Mouse (Mus musculus): ENCODE data around the gene Lrrc8d. TPM values are rescaled to one million over a fixed set of nuclear protein-coding genes. Genes with fewer than 3 reads are reported as not detected.

Lrrc8d gene
- polyA plus RNA-seq, 1 experiment from 2014 or later: 33.4 TPM

DNA sequence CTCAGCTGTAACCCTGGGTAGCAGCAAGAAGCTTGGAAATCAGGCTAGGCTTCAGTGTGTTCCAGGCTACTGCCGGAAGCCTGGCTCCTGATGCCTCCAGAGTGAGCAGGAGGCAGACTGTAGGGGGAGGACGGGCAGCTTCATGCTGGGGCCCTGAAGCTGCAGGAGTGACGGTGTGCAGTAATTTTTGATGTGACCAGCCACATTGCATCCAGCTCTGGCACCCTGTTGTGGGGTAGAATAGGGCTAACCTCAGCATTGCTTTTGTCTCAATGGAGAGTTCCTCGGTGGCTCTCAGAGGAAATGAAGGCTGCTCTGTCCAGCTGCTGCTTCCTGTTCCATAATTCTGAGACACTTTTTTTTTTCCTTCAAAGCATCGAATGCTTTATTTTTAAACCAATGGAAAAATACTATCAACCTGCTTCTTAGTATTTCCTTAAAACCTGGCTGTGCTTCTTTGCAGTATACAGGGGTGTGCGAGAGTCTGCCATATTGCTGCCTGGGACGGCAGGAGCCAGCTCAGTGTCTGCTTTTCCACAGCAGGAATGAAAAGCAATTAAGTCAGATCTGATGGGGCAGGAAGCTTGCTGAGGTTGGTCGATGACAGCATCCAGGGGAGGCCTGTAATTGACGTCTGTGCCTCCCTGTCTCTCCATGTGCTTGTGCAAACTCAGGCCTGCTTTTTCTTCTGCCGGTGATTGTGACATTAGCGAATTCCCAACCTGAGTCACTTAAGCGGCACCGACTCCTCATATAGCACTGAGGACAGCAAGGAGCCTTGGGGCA is 100.3 kb downstream of the Lrrc8d start:
- H3K4me2 ChIP-seq (replicated peaks; ENCODE audit: low read depth, low read length): 0 out of 2 replicates have a peak overlapping the region, but pooled peaks have one; percentile 10
- WGBS: 17% methylated on average over 13 of the region's 13 CpGs
- H3K27ac ChIP-seq (ENCODE audit: low read length): peak overlapping the region; percentile 94
- peak overlapping the region; percentile 32 for H3K9ac ChIP-seq (replicated peaks; ENCODE audit: low read length)
- H3K27me3 ChIP-seq (ENCODE audit: insufficient read depth, low read length): no peaks in the 10 kb centered on the region
- ATAC-seq (ENCODE audit: low FRiP score, low TSS enrichment): peak; percentile 39; the same call in 1 of the 2 replicates
- no peaks in the 10 kb centered on the region for H3K9me3 ChIP-seq (ENCODE audit: low read length)
- 0 out of 2 replicates have a peak, but pooled peaks cover 3% of the 10 kb centered on the region for H3K36me3 ChIP-seq (ENCODE audit: insufficient read depth, low read length)
- no peak overlapping the region for H3K4me3 ChIP-seq (ENCODE audit: low read length)
- H3K4me1 ChIP-seq (ENCODE audit: insufficient read depth, low read length): peaks cover 58% of the 10 kb centered on the region

DNA sequence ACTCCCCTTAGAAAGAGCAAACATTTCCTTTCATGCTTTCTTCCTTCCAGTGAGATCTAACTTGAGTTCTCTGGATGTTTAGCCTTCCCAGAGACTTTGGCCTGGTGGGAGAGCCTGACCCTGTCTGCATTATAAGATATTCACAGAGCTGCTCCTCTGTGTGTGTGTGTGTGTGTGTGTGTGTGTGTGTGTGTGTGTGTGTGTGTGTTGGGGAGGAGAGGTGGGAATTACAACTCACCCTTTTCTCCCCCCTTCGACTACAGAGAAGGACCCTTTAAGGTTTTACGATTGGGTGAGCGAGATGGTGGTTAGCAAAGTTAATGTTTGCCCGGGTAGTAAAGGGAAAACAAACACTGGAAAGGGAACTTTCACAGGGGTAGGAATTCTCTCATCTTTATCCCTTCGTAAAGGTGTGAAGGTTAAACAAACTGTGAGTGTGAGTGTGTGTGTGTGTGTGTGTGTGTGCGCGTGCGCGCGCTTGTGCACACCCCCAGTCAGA is 101.3 kb downstream of the Lrrc8d start:
- Histone ChIP-seq H3K9me3 (ENCODE audit: low read length) (no peaks in the 10 kb centered on the region), H3K4me1 (ENCODE audit: insufficient read depth, low read length) (peaks cover 54% of the 10 kb centered on the region), H3K27me3 (ENCODE audit: insufficient read depth, low read length) (no peaks in the 10 kb centered on the region), H3K36me3 (ENCODE audit: insufficient read depth, low read length) (0 out of 2 replicates have a peak, but pooled peaks cover 3% of the 10 kb centered on the region), H3K4me2 (replicated peaks; ENCODE audit: low read depth, low read length) (peak overlapping the region; percentile 35), H3K27ac (ENCODE audit: low read length) (peak overlapping the region; percentile 94), H3K9ac (replicated peaks; ENCODE audit: low read length) (peak overlapping the region; percentile 32; the same call in 1 of the 2 replicates), H3K4me3 (ENCODE audit: low read length) (0 out of 2 replicates have a peak overlapping the region, but pooled peaks have one; percentile 2)
- 33% methylated on average over 10 of the region's 10 CpGs for WGBS
- ATAC-seq (ENCODE audit: low FRiP score, low TSS enrichment): peak; percentile 79

DNA sequence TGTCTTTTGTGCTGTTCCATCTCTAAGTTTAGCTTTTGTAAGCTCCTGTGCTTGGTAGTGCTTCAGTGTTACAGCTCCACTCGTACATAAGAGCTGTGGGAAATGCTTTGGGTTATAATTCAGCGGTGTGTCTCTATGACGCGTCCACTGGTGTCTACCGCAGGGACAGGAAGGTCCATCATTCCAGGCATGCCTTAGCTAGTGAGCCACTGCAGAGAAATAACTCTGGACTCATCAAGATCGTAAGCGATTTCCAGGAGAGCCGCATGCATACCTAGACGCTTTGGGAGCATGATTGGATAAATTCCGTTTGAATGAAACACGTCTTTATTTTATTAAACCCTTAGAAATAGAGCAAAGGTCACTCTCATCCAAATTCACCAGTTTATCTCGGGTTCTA is 106.2 kb downstream of the Lrrc8d start:
- no peak overlapping the region for H3K27ac ChIP-seq (ENCODE audit: low read length)
- no peaks in the 10 kb centered on the region for H3K27me3 ChIP-seq (ENCODE audit: insufficient read depth, low read length)
- peaks cover 44% of the 10 kb centered on the region for H3K4me1 ChIP-seq (ENCODE audit: insufficient read depth, low read length)
- WGBS: 78% methylated on average over 12 of the region's 12 CpGs
- H3K4me3 ChIP-seq (ENCODE audit: low read length): no peak overlapping the region
- no peaks in the 10 kb centered on the region for H3K9me3 ChIP-seq (ENCODE audit: low read length)
- no peak overlapping the region for H3K9ac ChIP-seq (replicated peaks; ENCODE audit: low read length)
- no peaks in the 10 kb centered on the region for H3K36me3 ChIP-seq (ENCODE audit: insufficient read depth, low read length)
- no peak overlapping the region for H3K4me2 ChIP-seq (replicated peaks; ENCODE audit: low read depth, low read length)
- no peak for ATAC-seq (ENCODE audit: low FRiP score, low TSS enrichment)

DNA sequence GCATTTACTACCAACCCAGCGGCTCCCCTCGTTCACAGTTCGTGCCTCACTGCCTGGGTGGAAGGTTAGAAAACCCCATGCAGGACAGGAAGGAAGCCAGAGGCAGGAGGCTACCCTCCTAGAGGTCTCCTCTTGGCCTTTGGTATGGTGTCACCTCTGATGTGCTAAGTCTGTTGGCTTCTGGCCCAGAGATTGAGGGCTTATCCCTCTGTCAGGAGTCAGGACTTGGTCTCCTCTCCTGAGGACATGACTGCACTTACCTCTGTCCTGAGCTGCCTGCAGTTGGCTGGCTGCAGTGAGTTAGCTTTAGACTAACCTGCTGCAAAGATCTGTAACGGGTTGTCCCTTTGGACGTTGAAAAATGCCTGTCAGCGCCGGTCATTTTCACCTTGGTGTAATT is 107.7 kb downstream of the Lrrc8d start:
- ATAC-seq (ENCODE audit: low FRiP score, low TSS enrichment): no peak
- peaks cover 9% of the 10 kb centered on the region for H3K9me3 ChIP-seq (ENCODE audit: low read length)
- H3K36me3 ChIP-seq (ENCODE audit: insufficient read depth, low read length): peaks cover 14% of the 10 kb centered on the region
- no peak overlapping the region for H3K4me2 ChIP-seq (replicated peaks; ENCODE audit: low read depth, low read length)
- H3K4me1 ChIP-seq (ENCODE audit: insufficient read depth, low read length): peaks cover 31% of the 10 kb centered on the region
- no peak overlapping the region for H3K9ac ChIP-seq (replicated peaks; ENCODE audit: low read length)
- H3K4me3 ChIP-seq (ENCODE audit: low read length): no peak overlapping the region
- 28% methylated on average over 7 of the region's 7 CpGs for WGBS
- no peaks in the 10 kb centered on the region for H3K27me3 ChIP-seq (ENCODE audit: insufficient read depth, low read length)
- H3K27ac ChIP-seq (ENCODE audit: low read length): peak overlapping the region; percentile 45; the same call in 1 of the 2 replicates

DNA sequence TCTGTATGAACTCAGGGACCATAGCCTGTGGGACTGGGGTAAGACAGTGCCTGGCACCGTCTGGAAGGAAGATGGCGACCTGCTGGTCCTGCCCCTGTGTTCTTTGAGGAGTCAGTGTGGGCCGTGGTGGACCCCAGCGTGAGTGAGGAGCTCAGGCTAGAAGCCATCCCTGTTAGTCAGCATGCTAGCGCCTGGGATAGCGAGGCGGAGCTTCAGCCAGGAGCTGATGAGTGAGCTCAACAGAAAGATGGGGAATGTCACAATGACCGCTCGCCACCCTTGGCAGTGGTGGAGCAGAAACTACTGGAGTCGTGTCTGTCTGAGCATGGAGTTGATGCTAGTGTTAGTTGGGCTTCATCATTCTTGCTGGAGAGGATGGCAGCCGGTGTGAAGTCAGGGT is 109.3 kb downstream of the Lrrc8d start:
- 78% methylated on average over 11 of the region's 11 CpGs for WGBS
- Histone ChIP-seq H3K4me2 (replicated peaks; ENCODE audit: low read depth, low read length) (no peak overlapping the region), H3K36me3 (ENCODE audit: insufficient read depth, low read length) (peaks cover 30% of the 10 kb centered on the region), H3K27me3 (ENCODE audit: insufficient read depth, low read length) (no peaks in the 10 kb centered on the region), H3K9ac (replicated peaks; ENCODE audit: low read length) (no peak overlapping the region), H3K27ac (ENCODE audit: low read length) (no peak overlapping the region), H3K4me1 (ENCODE audit: insufficient read depth, low read length) (peaks cover 25% of the 10 kb centered on the region), H3K4me3 (ENCODE audit: low read length) (no peak overlapping the region), H3K9me3 (ENCODE audit: low read length) (peaks cover 24% of the 10 kb centered on the region)
- ATAC-seq (ENCODE audit: low FRiP score, low TSS enrichment): no peak

DNA sequence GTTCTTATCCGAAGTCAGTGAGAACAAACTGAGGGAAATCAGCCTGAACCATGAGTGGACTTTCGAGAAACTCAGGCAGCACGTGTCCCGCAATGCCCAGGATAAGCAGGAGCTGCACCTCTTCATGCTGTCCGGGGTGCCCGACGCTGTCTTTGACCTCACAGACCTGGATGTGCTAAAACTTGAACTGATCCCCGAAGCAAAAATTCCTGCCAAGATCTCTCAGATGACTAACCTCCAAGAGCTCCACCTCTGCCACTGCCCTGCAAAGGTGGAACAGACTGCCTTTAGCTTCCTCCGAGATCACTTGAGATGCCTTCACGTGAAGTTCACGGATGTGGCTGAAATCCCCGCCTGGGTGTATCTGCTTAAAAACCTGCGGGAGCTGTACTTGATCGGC is 113.3 kb downstream of the Lrrc8d start:
- Histone ChIP-seq H3K27ac (ENCODE audit: low read length) (no peak overlapping the region), H3K4me2 (replicated peaks; ENCODE audit: low read depth, low read length) (no peak overlapping the region), H3K9ac (replicated peaks; ENCODE audit: low read length) (no peak overlapping the region), H3K9me3 (ENCODE audit: low read length) (peaks cover 24% of the 10 kb centered on the region), H3K4me3 (ENCODE audit: low read length) (no peak overlapping the region), H3K36me3 (ENCODE audit: insufficient read depth, low read length) (peaks cover 44% of the 10 kb centered on the region), H3K27me3 (ENCODE audit: insufficient read depth, low read length) (no peaks in the 10 kb centered on the region), H3K4me1 (ENCODE audit: insufficient read depth, low read length) (peaks cover 24% of the 10 kb centered on the region)
- no peak for ATAC-seq (ENCODE audit: low FRiP score, low TSS enrichment)
- WGBS: 96% methylated on average over 14 of the region's 14 CpGs

DNA sequence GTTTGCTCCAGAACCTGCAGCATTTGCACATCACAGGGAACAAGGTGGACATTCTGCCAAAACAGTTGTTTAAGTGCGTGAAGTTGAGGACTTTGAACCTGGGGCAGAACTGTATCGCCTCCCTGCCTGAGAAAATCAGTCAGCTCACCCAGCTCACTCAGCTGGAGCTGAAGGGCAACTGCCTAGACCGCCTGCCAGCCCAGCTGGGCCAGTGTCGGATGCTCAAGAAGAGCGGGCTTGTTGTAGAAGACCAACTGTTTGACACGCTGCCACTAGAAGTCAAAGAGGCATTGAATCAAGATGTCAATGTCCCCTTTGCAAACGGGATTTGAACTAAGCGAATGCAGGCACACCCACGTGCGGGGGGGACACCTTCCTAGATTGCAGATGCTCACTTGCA is 114.2 kb downstream of the Lrrc8d start:
- Histone ChIP-seq H3K9me3 (ENCODE audit: low read length) (peaks cover 24% of the 10 kb centered on the region), H3K4me3 (ENCODE audit: low read length) (no peak overlapping the region), H3K27me3 (ENCODE audit: insufficient read depth, low read length) (no peaks in the 10 kb centered on the region), H3K27ac (ENCODE audit: low read length) (no peak overlapping the region), H3K9ac (replicated peaks; ENCODE audit: low read length) (no peak overlapping the region), H3K4me2 (replicated peaks; ENCODE audit: low read depth, low read length) (no peak overlapping the region), H3K36me3 (ENCODE audit: insufficient read depth, low read length) (peaks cover 44% of the 10 kb centered on the region), H3K4me1 (ENCODE audit: insufficient read depth, low read length) (peaks cover 22% of the 10 kb centered on the region)
- 78% methylated on average over 10 of the region's 10 CpGs for WGBS
- no peak for ATAC-seq (ENCODE audit: low FRiP score, low TSS enrichment)

DNA sequence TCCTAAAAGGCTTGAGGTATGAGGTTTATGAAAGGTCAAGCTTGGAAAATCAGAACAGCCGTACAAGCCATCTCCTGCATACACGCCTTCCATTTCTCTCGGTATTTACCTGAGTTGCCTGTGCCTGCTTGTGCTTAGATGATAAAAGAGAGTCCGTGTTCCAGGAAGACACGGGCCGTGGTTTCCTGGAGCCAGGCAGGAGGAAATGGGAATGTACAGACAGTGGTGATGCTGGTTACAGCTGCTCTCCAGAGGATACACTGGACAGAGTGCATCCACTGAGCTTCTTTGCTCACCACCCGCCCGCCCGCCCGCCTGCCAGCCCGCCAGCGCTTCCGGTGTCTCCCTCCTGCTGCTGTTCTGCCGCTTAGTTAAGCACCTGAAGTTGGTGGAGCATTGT is 116.3 kb downstream of the Lrrc8d start:
- peaks cover 25% of the 10 kb centered on the region for H3K4me1 ChIP-seq (ENCODE audit: insufficient read depth, low read length)
- peaks cover 43% of the 10 kb centered on the region for H3K36me3 ChIP-seq (ENCODE audit: insufficient read depth, low read length)
- 73% methylated on average over 14 of the region's 14 CpGs for WGBS
- peaks cover 24% of the 10 kb centered on the region for H3K9me3 ChIP-seq (ENCODE audit: low read length)
- H3K9ac ChIP-seq (replicated peaks; ENCODE audit: low read length): no peak overlapping the region
- H3K27me3 ChIP-seq (ENCODE audit: insufficient read depth, low read length): no peaks in the 10 kb centered on the region
- ATAC-seq (ENCODE audit: low FRiP score, low TSS enrichment): peak; percentile 39; the same call in 1 of the 2 replicates
- no peak overlapping the region for H3K4me3 ChIP-seq (ENCODE audit: low read length)
- H3K4me2 ChIP-seq (replicated peaks; ENCODE audit: low read depth, low read length): no peak overlapping the region
- no peak overlapping the region for H3K27ac ChIP-seq (ENCODE audit: low read length)

DNA sequence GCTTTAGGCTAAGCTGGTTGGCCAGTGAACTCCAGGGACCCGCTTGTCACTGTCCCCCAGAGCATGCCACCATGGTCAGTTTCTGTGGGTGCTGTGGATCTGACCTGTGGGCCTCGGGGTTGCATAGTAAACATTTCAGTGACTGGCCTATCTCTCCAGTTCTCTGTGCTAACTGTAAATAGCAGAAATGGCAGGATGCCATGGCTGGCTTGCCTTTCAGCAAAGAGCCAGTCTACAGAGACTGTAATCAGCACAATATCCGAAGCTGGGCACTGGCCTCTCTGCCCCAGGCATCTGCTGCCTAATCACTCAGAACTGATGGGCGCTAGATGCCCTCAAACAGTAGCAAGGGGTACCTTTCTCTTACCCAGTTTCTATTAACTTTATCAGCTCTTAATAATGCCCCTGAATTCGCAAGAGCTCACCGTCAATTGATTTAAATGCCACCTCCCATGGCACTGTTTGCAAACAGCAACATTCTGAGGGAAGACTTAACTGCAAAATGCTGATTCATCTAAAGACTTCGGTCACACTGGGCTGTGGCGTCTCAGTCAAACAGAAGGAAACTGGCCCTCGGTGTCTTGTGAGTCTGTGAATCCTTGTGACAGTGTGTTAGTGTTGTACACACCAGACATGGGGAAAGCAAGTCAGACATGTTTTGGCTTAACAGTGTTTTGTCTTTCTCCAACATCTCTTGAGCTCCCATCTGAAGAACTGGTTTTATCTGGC is 117.6 kb downstream of the Lrrc8d start:
- H3K9me3 ChIP-seq (ENCODE audit: low read length): peaks cover 15% of the 10 kb centered on the region
- H3K9ac ChIP-seq (replicated peaks; ENCODE audit: low read length): no peak overlapping the region
- peaks cover 30% of the 10 kb centered on the region for H3K36me3 ChIP-seq (ENCODE audit: insufficient read depth, low read length)
- no peak overlapping the region for H3K4me3 ChIP-seq (ENCODE audit: low read length)
- H3K27me3 ChIP-seq (ENCODE audit: insufficient read depth, low read length): no peaks in the 10 kb centered on the region
- peak overlapping the region; percentile 5; the same call in 1 of the 2 replicates for H3K27ac ChIP-seq (ENCODE audit: low read length)
- peaks cover 30% of the 10 kb centered on the region for H3K4me1 ChIP-seq (ENCODE audit: insufficient read depth, low read length)
- peak; percentile 32; the same call in 1 of the 2 replicates for ATAC-seq (ENCODE audit: low FRiP score, low TSS enrichment)
- H3K4me2 ChIP-seq (replicated peaks; ENCODE audit: low read depth, low read length): no peak overlapping the region
- WGBS: 72% methylated on average over 9 of the region's 9 CpGs
